Mouse (Mus musculus) G1E (cell line): Measurements from ENCODE around the gene Pln. TPM values are rescaled to one million over a fixed set of nuclear protein-coding genes. Genes with fewer than 3 reads are reported as not detected.

Experiments used
- ATAC-seq: 2 replicates; pipeline ENCODE4 v1.8.0; 2016; ENCODE audit warnings: mild to moderate bottlenecking; ENCODE audit not compliant: insufficient number of reproducible peaks, poor library complexity, low FRiP score, severe bottlenecking; ENCODE audit errors: extremely low read depth
- DNase-seq: peaks from one replicate; pipeline ENCODE4 v3.0.0; 2012; ENCODE audit warnings: low spot score
- H3K27me3 ChIP-seq: 2 replicates; pipeline ENCODE4 v1.6.1; 2012; ENCODE audit warnings: mild to moderate bottlenecking, low read length, inconsistent platforms; ENCODE audit not compliant: insufficient read depth
- H3K36me3 ChIP-seq: replicated peaks from 2 replicates; pipeline ENCODE3; 2012; ENCODE audit warnings: mild to moderate bottlenecking, inconsistent platforms
- H3K4me1 ChIP-seq: 2 replicates; pipeline ENCODE4 v1.6.1; 2012; ENCODE audit warnings: low read depth, low read length, inconsistent platforms, mixed read lengths; ENCODE audit not compliant: insufficient read depth
- H3K4me3 ChIP-seq: 2 replicates; pipeline ENCODE4 v1.5.1; 2012; ENCODE audit warnings: low read depth, mild to moderate bottlenecking, inconsistent platforms, low read length, moderate library complexity, mixed read lengths
- H3K9me3 ChIP-seq: replicated peaks from 2 replicates; pipeline ENCODE4 v1.6.1; 2012; ENCODE audit warnings: inconsistent platforms
- CTCF ChIP-seq: IDR thresholded peaks from 2 replicates; pipeline ENCODE4 v1.5.1; 2012; ENCODE audit warnings: low read depth, low read length, inconsistent platforms, mixed read lengths
- GATA1 ChIP-seq: IDR thresholded peaks from 2 replicates; pipeline ENCODE4 v1.6.1; 2012; ENCODE audit warnings: borderline replicate concordance, low read length, inconsistent platforms, mixed read lengths
- GATA2 ChIP-seq: IDR thresholded peaks from 2 replicates; pipeline ENCODE4 v1.6.1; 2012; ENCODE audit warnings: low read depth, low read length, inconsistent platforms, borderline replicate concordance
- POLR2AphosphoS5 ChIP-seq: IDR thresholded peaks from 2 replicates; pipeline ENCODE4 v1.6.1; 2012; ENCODE audit warnings: low read depth, low read length, inconsistent platforms; ENCODE audit not compliant: insufficient replicate concordance
- TAL1 ChIP-seq: conservative IDR thresholded peaks from 2 replicates; pipeline ENCODE4 v1.6.1; 2012; ENCODE audit warnings: low read depth, low read length, inconsistent platforms, mixed read lengths
- polyA plus RNA-seq: library from polyadenylated mRNA; stranded (reverse); fragments of >175 nt; gene quantifications from 2 replicates; pipeline ENCODE4 v1.2.3, GENCODE M21; 2012
- total RNA-seq, 2 experiments: library from RNA; stranded (forward) in 1 of 2; stranded (reverse) in 1 of 2; fragments of 200-1000 nt in 1 of 2; fragments of >200 nt in 1 of 2; fragmentation: Nextera tagmentation in 1 of 2; gene quantifications; 2 replicates each; pipeline ENCODE4 v1.2.3; 2014 to 2017

The Pln gene
- total and polyA plus RNA-seq, 3 experiments: not detected

DNA sequence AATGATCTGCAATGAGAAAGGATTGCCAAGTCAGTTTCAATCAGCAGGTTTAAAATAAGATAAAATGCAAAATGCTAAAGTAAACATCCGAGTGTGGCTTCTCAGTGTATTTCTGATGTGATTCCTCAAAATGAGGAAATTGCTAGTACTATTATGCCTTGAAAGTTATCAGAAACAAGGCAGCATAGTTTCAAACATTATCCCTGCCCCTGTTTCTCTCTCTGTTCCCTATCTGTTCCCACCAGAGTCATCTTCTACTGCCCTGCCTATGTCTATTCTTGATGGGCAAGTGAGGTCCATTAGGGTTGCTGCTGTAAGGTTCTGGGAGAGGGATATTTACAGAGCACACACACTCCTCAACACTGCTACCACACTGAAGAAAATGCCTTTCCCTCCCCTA lies 11.8 kb downstream of the Pln start:
- DNase-seq: no peak
- H3K4me3 ChIP-seq: no peak overlapping the region
- no peaks in the 10 kb centered on the region for H3K4me1 ChIP-seq
- no peaks in the 10 kb centered on the region for H3K27me3 ChIP-seq
- TF ChIP-seq CTCF (no peak), GATA1 (no peak), TAL1 (no peak)
- H3K36me3 ChIP-seq: no peaks in the 10 kb centered on the region
- no peak for ATAC-seq
- no peaks in the 10 kb centered on the region for H3K9me3 ChIP-seq

DNA sequence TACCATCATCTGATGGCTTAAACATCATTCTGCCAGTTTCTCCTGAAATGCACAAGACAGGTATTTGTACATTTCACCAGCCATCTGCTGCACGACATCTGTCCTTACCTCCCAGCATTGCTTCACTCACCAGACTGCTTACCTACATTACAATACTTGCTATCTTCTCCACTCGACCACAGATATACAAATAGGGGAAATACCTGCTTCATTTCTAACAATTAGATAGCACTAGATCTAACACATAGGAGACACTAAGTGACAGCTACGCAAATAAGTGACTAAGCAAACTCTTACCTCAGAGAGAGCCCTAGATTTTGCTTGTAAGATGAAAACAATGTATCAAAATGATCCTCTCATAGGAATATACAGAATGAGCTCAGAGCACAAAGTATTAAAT lies 16.2 kb downstream of the Pln start:
- no peaks in the 10 kb centered on the region for H3K4me1 ChIP-seq
- DNase-seq: no peak
- ATAC-seq: no peak
- no peak for TF ChIP-seq CTCF
- no peak for TF ChIP-seq GATA1
- TF ChIP-seq POLR2AphosphoS5: no peak
- no peak for TF ChIP-seq TAL1
- TF ChIP-seq GATA2: no peak
- H3K9me3 ChIP-seq: no peaks in the 10 kb centered on the region
- H3K36me3 ChIP-seq: no peaks in the 10 kb centered on the region
- H3K27me3 ChIP-seq: no peaks in the 10 kb centered on the region
- H3K4me3 ChIP-seq: no peak overlapping the region

DNA sequence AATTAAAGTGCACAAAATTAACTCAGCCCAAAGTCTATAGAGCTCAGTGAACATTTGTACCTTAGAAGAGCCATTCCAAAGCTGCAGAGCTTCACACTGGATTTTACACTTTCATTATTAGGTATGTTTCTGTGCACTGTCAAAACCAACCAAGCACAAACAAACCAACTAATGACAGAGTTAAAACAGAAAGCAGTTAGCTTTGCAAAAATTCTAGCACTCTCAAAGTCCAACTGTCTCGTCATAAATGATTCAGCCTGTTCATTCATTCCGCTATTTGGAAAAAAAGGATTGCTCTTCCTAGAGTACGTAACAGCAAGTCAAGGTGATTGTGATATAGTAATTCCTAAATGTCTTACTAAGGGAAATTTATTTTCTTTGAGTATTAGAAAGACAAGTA lies 21.5 kb downstream of the Pln start:
- Histone ChIP-seq H3K36me3 (no peaks in the 10 kb centered on the region), H3K4me1 (no peaks in the 10 kb centered on the region), H3K9me3 (no peaks in the 10 kb centered on the region), H3K27me3 (no peaks in the 10 kb centered on the region), H3K4me3 (no peak overlapping the region)
- TF ChIP-seq CTCF (no peak), GATA2 (no peak), TAL1 (no peak), GATA1 (no peak), POLR2AphosphoS5 (no peak)
- no peak for DNase-seq
- ATAC-seq: no peak

DNA sequence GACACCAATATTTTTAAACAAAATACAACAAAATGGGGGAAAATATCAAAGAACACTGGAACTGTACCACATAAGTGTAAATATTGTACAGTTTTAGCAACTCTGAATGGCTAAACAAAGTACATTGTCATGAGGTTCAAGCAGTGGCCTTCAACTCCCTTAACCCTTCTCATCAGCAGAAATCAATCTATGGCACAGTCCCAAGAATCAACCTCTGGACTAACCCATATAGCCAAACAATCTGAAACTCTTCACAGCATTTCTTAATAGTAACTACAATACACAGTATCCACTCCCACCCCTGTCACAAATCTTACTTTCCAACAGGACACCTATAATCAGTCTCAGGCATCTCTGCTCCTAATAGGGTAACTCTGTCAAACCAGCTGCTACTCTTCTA lies 26.8 kb downstream of the Pln start:
- no peak for ATAC-seq
- Histone ChIP-seq H3K27me3 (no peaks in the 10 kb centered on the region), H3K9me3 (no peaks in the 10 kb centered on the region)

DNA sequence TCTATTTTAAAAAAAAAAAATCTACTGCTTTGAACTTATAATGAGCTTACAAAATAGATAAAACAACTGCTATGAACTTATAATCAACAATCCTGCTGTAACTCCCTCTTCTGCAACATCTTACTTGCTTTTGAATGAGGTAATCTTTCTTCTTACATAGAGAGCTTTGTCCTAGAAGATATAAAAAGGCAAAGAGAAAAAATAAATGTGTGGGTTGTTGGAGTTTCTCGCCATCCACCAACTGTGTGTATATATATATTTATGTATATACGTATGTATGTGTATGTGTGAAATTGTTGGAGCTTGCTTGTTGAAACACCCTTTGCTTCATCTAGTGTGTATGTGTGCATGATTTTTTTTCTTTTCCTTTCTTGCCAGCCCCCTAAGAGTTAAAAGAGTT lies 29.8 kb downstream of the Pln start:
- H3K4me3 ChIP-seq: no peak overlapping the region
- TF ChIP-seq TAL1: no peak
- TF ChIP-seq GATA1: no peak
- no peaks in the 10 kb centered on the region for H3K27me3 ChIP-seq
- DNase-seq: no peak
- H3K9me3 ChIP-seq: no peaks in the 10 kb centered on the region
- no peaks in the 10 kb centered on the region for H3K4me1 ChIP-seq
- no peak for ATAC-seq
- no peaks in the 10 kb centered on the region for H3K36me3 ChIP-seq

More for the DNA sequence above, 26.8 kb downstream of the Pln start:
- Histone ChIP-seq H3K4me1 (no peaks in the 10 kb centered on the region), H3K36me3 (no peaks in the 10 kb centered on the region), H3K4me3 (no peak overlapping the region)
- DNase-seq: no peak
- no peak for TF ChIP-seq TAL1
- no peak for TF ChIP-seq POLR2AphosphoS5
- no peak for TF ChIP-seq CTCF
- TF ChIP-seq GATA1: no peak
- TF ChIP-seq GATA2: no peak

DNA sequence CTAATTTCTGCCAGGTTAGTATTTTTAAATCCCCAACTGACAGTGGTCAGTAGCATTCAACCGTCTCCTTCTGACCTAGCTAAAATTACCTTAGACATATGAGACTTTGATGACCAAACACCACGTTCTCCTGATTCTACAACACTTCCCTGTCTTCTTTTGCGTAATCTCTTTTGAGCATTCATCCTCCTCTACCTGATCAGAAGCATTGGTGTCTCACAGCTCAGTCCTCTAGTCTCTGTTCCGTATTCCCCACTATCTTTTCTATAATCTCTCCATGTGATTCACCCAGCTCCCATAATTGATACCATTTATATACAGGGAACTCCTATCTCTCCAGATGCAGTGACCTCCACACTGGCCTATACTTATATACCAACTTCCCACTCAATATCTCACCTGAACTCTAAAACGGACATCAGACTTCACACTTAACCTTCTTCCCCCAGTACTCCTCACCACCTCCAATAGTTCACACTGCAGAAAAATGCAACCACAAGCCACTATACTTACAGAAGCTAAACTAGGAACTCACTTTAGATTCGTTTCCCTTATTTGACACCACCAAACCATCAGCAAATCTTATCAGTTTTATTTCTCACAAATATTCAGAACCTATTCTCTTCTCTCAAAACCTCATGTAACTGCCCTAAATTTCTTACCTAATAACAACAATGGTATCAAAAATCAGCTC lies 36.6 kb downstream of the Pln start:
- peaks cover 1% of the 10 kb centered on the region; the same call in 1 of the 2 replicates for H3K9me3 ChIP-seq
- ATAC-seq: no peak
- no peak for DNase-seq
- TF ChIP-seq CTCF: no peak
- H3K4me3 ChIP-seq: no peak overlapping the region
- H3K36me3 ChIP-seq: no peaks in the 10 kb centered on the region
- H3K27me3 ChIP-seq: no peaks in the 10 kb centered on the region
- H3K4me1 ChIP-seq: no peaks in the 10 kb centered on the region

DNA sequence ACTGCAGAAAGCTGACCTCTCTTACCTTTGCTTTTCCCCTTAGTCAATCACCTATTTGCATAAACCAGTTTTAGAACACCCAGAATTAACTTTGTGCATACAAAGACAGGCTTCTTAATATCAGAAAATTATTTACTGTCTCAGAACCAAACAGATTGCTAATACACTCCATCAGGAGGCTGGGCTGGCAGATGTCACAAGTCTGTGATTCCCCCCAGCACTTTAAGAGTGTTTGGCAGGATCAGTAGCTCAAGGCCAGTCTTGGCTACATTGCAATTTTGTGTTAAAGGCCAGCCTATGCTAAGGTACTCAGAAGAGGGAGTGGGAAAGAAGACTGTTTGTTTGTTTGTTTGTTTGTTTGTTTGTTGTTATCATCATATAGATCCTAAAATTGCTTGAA lies 39.6 kb downstream of the Pln start:
- Histone ChIP-seq H3K27me3 (no peaks in the 10 kb centered on the region), H3K4me3 (no peak overlapping the region), H3K9me3 (peaks cover 3% of the 10 kb centered on the region; the same call in 1 of the 2 replicates), H3K4me1 (no peaks in the 10 kb centered on the region), H3K36me3 (no peaks in the 10 kb centered on the region)
- TF ChIP-seq POLR2AphosphoS5: no peak
- no peak for TF ChIP-seq GATA1
- TF ChIP-seq CTCF: no peak
- no peak for TF ChIP-seq GATA2
- TF ChIP-seq TAL1: no peak
- DNase-seq (no peak), ATAC-seq (no peak)
